Mouse (Mus musculus): ENCODE measurements at regions not wholly inside any gene's neighbourhood (a gene's known extent, or its start where the extent isn't known, plus 50 kb on each side); places are given as distances from the start of the nearest gene placed in this dataset.

GRCm38 (mm10) chr2:78718550-78718949 is 149.4 kb upstream of the Ube2e3 start:
- TF ChIP-seq CTCF (IDR thresholded peaks at IDR 0.05; ENCODE audit: borderline replicate concordance, control insufficient read depth, extremely low read depth, insufficient read depth, low read length, poor library complexity) (no peak), POLR2A (IDR thresholded peaks at IDR 0.05; ENCODE audit: control insufficient read depth, extremely low read depth, insufficient read depth, low read length, poor library complexity) (no peak)

Data from thymus, adult 2 months (tissue).